Mouse (Mus musculus) gastrocnemius, adult 2 months (tissue): Measurements from ENCODE around the gene Wfikkn1. TPM values are rescaled to one million over a fixed set of nuclear protein-coding genes. Genes with fewer than 3 reads are reported as not detected.

Experiments
- DNase-seq: peaks from one replicate; pipeline ENCODE4 v3.0.0; 2022
- H3K27ac ChIP-seq: fragments of 200-600 bp; 2 replicates; pipeline ENCODE4 v1.8.1; 2022; ENCODE audit warnings: mild to moderate bottlenecking
- H3K4me3 ChIP-seq: fragments of 200-600 bp; 2 replicates; pipeline ENCODE4 v1.8.1; 2022; ENCODE audit warnings: mild to moderate bottlenecking, moderate library complexity
- CTCF ChIP-seq: fragments of 200-600 bp; IDR thresholded peaks from 2 replicates; pipeline ENCODE4 v1.8.1; 2022; ENCODE audit warnings: antibody characterized with exemption, mild to moderate bottlenecking, moderate library complexity
- intact Hi-C: fragments of 180-260 bp; cut with DNase I; formaldehyde crosslinking; loops from one replicate; pipeline ENCODE4 v1.15.1; 2025
- microRNA-seq: library from miRNA; unstranded; fragments of <30 nt; microRNA quantifications from one replicate; pipeline ENCODE4 v1.2.0, GENCODE M21; 2021
- total RNA-seq, 2 experiments: library from RNA; stranded (reverse); gene quantifications; 2 replicates each; pipeline ENCODE4 v1.2.3; 2021

Wfikkn1 gene
- total RNA-seq, 2 experiments from 2014 or later = 0.26 to 0.75 TPM

DNA sequence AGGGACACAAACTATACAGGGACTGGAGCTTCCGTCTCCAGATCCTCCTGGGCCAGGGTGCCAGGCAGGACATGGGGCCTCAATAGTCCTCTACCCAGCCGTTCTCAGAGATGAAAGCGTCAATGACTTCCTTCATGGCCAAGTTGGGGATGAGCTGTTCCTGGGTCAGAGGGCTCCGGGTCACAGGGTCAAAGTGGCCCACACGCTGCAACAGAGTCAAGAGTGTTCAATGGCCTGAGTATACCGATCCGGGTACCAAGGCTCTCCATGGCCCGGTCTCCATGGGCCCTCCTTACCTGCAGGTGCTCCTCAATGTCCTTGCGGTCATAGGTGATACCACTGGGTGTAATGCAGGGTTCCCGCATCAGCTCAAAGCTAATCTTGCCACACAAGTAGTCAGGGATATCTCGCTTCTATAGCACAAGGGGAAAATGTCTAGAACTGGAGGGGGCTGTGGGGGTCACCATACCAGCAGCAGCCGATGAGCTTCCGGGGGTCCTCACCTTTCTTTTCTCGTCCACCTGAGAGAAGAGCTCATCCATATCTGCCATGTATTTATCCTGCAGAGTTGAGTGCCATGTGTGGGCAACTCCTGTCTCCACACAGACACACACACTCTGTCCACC is 49.7 kb downstream of the Wfikkn1 start:
- Histone ChIP-seq H3K4me3 (peak overlapping the region; percentile 95), H3K27ac (peak overlapping the region; percentile 99; the same call in 1 of the 2 replicates)
- TF ChIP-seq CTCF = no peak
- intact Hi-C loops = loop anchor here (5.0 kb wide), 1 partner anchor 36 kb away; the partner anchor contains the start of gene Mcrip2
- peak; percentile 21 for DNase-seq

- Histone ChIP-seq H3K4me3 (no peak overlapping the region), H3K27ac (no peak overlapping the region)
- intact Hi-C loops = loop anchor here (5.0 kb wide), 1 partner anchor 37 kb away; the partner anchor contains the start of gene Mcrip2
- peak; percentile 15 for DNase-seq
- no peak for TF ChIP-seq CTCF
Observed at GRCm38 (mm10) chr17:25830200-25830753, 50.4 kb downstream of the Wfikkn1 start.

GRCm38 (mm10) chr17:25829558-25830017 is 51.1 kb downstream of the Wfikkn1 start:
- peak overlapping the region; percentile 83 for H3K27ac ChIP-seq
- peak overlapping the region; percentile 71 for H3K4me3 ChIP-seq
- DNase-seq = peak; percentile 24
- intact Hi-C loops = loop anchor here (5.0 kb wide), 1 partner anchor 38 kb away; the partner anchor contains the start of gene Mcrip2
- no peak for TF ChIP-seq CTCF

GRCm38 (mm10) chr17:25828712-25829557 is 51.7 kb downstream of the Wfikkn1 start, which contains the start of gene Jmjd8:
Gene Jmjd8, plus strand, starts transcription at chr17:25828867.
- DNase-seq = peak; percentile 84
- TF ChIP-seq CTCF = peak; percentile 45
- peak within 1 kb of the TSS; percentile 71 for H3K4me3 ChIP-seq
- H3K27ac ChIP-seq = peak within 1 kb of the TSS; percentile 83
- intact Hi-C loops = no loop called here

- H3K4me3 ChIP-seq = peak overlapping the region; percentile 71
- H3K27ac ChIP-seq = peak overlapping the region; percentile 83
- TF ChIP-seq CTCF = no peak
- intact Hi-C loops = no loop called here
- no peak for DNase-seq
Observed at GRCm38 (mm10) chr17:25828223-25828594, 52.4 kb downstream of the Wfikkn1 start.

Small RNAs within 50 kb of the gene (microRNA-seq; reads per million reads assigned to microRNA genes)
- not detected for gene Mir3082

Other genes with a start within 250 kb of the Wfikkn1 start
- not detected for gene Gng13, start 163.7 kb downstream of the Wfikkn1 start, total RNA-seq
- under 1 TPM; 0.77 to 0.86 TPM for gene Chtf18, start 153.4 kb downstream of the Wfikkn1 start, total RNA-seq
- 1 to 10 TPM; 3.9 to 4.0 TPM for gene Rpusd1, start 153.2 kb downstream of the Wfikkn1 start, total RNA-seq
- not detected for gene Mslnl, start 144.8 kb downstream of the Wfikkn1 start, total RNA-seq
- gene Msln, start 126.5 kb downstream of the Wfikkn1 start, total RNA-seq = under 1 TPM in 1 of 2 experiments, not detected in 1; 0.33 TPM
- gene Narfl, start 107.1 kb downstream of the Wfikkn1 start, total RNA-seq = 10 to 100 TPM; 28.6 to 38.7 TPM
- gene Haghl, start 95.2 kb downstream of the Wfikkn1 start, total RNA-seq = 1 to 10 TPM; 9.0 to 9.1 TPM
- gene Ccdc78, start 94.3 kb downstream of the Wfikkn1 start, total RNA-seq = not detected
- 10 to 100 TPM; 35.9 to 43.7 TPM for gene Fam173a, start 88.0 kb downstream of the Wfikkn1 start, total RNA-seq
- gene AC134908.4, start 85.2 kb downstream of the Wfikkn1 start, total RNA-seq = not detected
- gene Metrn, start 83.7 kb downstream of the Wfikkn1 start, total RNA-seq = 10 to 100 TPM; 40.4 to 41.0 TPM
- 1 to 10 TPM; 1.4 to 2.2 TPM for gene Fbxl16, start 71.8 kb downstream of the Wfikkn1 start, total RNA-seq
- 10 to 100 TPM in 1 of 2 experiments, 1 to 10 TPM in 1; 8.7 to 10.0 TPM for gene Wdr24, start 57.2 kb downstream of the Wfikkn1 start, total RNA-seq
- 10 to 100 TPM; 11.5 to 13.0 TPM for gene Jmjd8, start 52.0 kb downstream of the Wfikkn1 start, total RNA-seq
- gene Stub1, start 47.5 kb downstream of the Wfikkn1 start, total RNA-seq = 10 to 100 TPM; 85.8 to 93.8 TPM
- gene Rhbdl1, start 43.6 kb downstream of the Wfikkn1 start, total RNA-seq = 10 to 100 TPM; 17.2 to 20.2 TPM
- 10 to 100 TPM; 13.0 to 15.9 TPM for gene Gm20683, start 39.1 kb downstream of the Wfikkn1 start, total RNA-seq
- gene Rhot2, start 36.0 kb downstream of the Wfikkn1 start, total RNA-seq = 10 to 100 TPM; 58.1 to 89.3 TPM
- 1 to 10 TPM in 1 of 2 experiments, under 1 TPM in 1; 0.66 to 1.0 TPM for gene Wdr90, start 19.4 kb downstream of the Wfikkn1 start, total RNA-seq
- gene Mcrip2, start 12.1 kb downstream of the Wfikkn1 start, total RNA-seq = 100 to 1,000 TPM in 1 of 2 experiments, 10 to 100 TPM in 1; 85.3 to 117 TPM
- 10 to 100 TPM; 27.7 to 33.7 TPM for gene Mettl26, start 5.8 kb downstream of the Wfikkn1 start, total RNA-seq
- gene Rab40c, start 38.9 kb upstream of the Wfikkn1 start, total RNA-seq = 1 to 10 TPM; 8.1 to 9.5 TPM
- 10 to 100 TPM; 21.0 to 28.6 TPM for gene Pigq, start 64.1 kb upstream of the Wfikkn1 start, total RNA-seq
- not detected for gene Nhlrc4, start 64.1 kb upstream of the Wfikkn1 start, total RNA-seq
- not detected for gene A930017K11Rik, start 71.7 kb upstream of the Wfikkn1 start, total RNA-seq
- gene Capn15, start 104.9 kb upstream of the Wfikkn1 start, total RNA-seq = 1 to 10 TPM; 6.0 to 9.4 TPM
- gene Rab11fip3, start 188.7 kb upstream of the Wfikkn1 start, total RNA-seq = 10 to 100 TPM; 76.3 to 92.0 TPM
- 1 to 10 TPM; 2.1 to 3.0 TPM for gene Decr2, start 209.5 kb upstream of the Wfikkn1 start, total RNA-seq
- 1 to 10 TPM; 1.6 to 2.5 TPM for gene Nme4, start 214.7 kb upstream of the Wfikkn1 start, total RNA-seq
- gene Tmem8, start 232.4 kb upstream of the Wfikkn1 start, total RNA-seq = under 1 TPM; 0.67 to 0.92 TPM
- gene Mrpl28, start 242.6 kb upstream of the Wfikkn1 start, total RNA-seq = 10 to 100 TPM; 54.1 to 73.2 TPM